Mouse (Mus musculus) limb, embryonic 14.5 days (tissue): ENCODE measurements around the gene Rgs2. TPM values are rescaled to one million over a fixed set of nuclear protein-coding genes. Genes with fewer than 3 reads are reported as not detected.

Experiments
- ATAC-seq: fragments of 200-750 bp; cut with Nextera tagmentation; 2 replicates; pipeline ENCODE4 v1.8.0; 2017; ENCODE audit warnings: low read depth, moderate number of reproducible peaks, moderate TSS enrichment; ENCODE audit not compliant: low FRiP score
- DNase-seq: peaks from one replicate; pipeline ENCODE4 v3.0.0-alpha.2; 2015; ENCODE audit warnings: low spot score
- H3K27ac ChIP-seq: fragments of 300-500 bp; sonication (generic); replicated peaks from 2 replicates; pipeline ENCODE4 v1.5.1; 2014; ENCODE audit warnings: low read depth, mild to moderate bottlenecking, low read length, moderate library complexity, mixed read lengths
- H3K27me3 ChIP-seq: fragments of 300-500 bp; sonication (generic); 2 replicates; pipeline ENCODE4 v1.6.1; 2014; ENCODE audit warnings: low read length, mixed read lengths; ENCODE audit not compliant: control insufficient read depth, insufficient read depth
- H3K36me3 ChIP-seq: fragments of 300-500 bp; sonication (generic); 2 replicates; pipeline ENCODE4 v1.6.1; 2014; ENCODE audit warnings: mild to moderate bottlenecking, low read length, moderate library complexity, mixed read lengths; ENCODE audit not compliant: control insufficient read depth, insufficient read depth
- H3K4me1 ChIP-seq: fragments of 300-500 bp; sonication (generic); 2 replicates; pipeline ENCODE4 v1.6.1; 2014; ENCODE audit warnings: antibody characterized with exemption, low read length, mixed read lengths; ENCODE audit not compliant: control insufficient read depth, insufficient read depth
- H3K4me2 ChIP-seq: fragments of 300-500 bp; sonication (generic); replicated peaks from 2 replicates; pipeline ENCODE4 v1.6.1; 2014; ENCODE audit warnings: low read depth, mild to moderate bottlenecking, low read length, moderate library complexity; ENCODE audit not compliant: severe bottlenecking
- H3K4me3 ChIP-seq: fragments of 300-500 bp; sonication (generic); replicated peaks from 2 replicates; pipeline ENCODE4 v1.5.1; 2014; ENCODE audit warnings: low read length
- H3K9ac ChIP-seq: fragments of 300-500 bp; sonication (generic); 2 replicates; pipeline ENCODE4 v1.6.1; 2014; ENCODE audit warnings: mild to moderate bottlenecking, low read depth, low read length, moderate library complexity; ENCODE audit not compliant: severe bottlenecking
- H3K9me3 ChIP-seq: fragments of 300-500 bp; sonication (generic); 2 replicates; pipeline ENCODE4 v1.6.1; 2016; ENCODE audit warnings: low read length; ENCODE audit not compliant: control insufficient read depth
- POLR2A ChIP-seq: fragments of 200-500 bp; IDR thresholded peaks from 2 replicates; pipeline ENCODE4 v1.8.0; 2012; ENCODE audit warnings: inconsistent platforms, mild to moderate bottlenecking, moderate library complexity, borderline replicate concordance; ENCODE audit not compliant: insufficient read depth, insufficient read length; ENCODE audit errors: extremely low read depth
- WGBS: fragments of 180-500 bp; shearing (Covaris S2); extraction: QIAGEN DNeasy Blood & Tissue Kit; methylation state at CpG from one replicate; pipeline ENCODE4 v1.1.7; 2014; 5-methylcytosine and 5-hydroxymethylcytosine counted together
- polyA plus RNA-seq, 2 experiments: library from polyadenylated mRNA; depleted of rRNA in 1 of 2; stranded (reverse) in 1 of 2; unstranded in 1 of 2; fragments of >200 nt; fragmentation: Nextera tagmentation in 1 of 2; extraction: Ambion mirVana in 1 of 2; gene quantifications; 2 replicates each; pipeline versions ENCODE4 v1.2.1 to v1.2.3; 2012 to 2014

Rgs2 gene
- polyA plus RNA-seq, 2 experiments: 24.3 to 48.2 TPM

DNA sequence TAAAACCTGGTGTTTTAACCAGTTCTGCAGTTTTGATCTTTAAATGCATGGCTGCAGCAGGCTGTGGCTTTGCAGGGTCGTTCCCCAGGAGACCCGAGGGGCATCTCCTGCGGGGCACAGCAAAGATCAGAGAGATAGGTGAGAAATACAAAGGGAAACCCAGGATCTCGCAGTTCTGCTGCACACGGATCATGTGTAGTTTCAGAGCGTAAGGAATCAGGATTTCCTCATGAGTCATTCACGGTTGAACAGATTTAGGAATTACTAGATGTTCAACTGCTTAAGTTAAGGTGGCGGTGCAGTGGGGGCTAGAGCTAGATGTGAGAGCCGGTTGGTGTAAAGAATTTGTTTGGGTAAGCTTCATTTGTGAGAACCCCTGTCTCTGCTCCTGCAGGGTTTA lies 780 bp upstream of the Rgs2 start:
- H3K27ac ChIP-seq: peak overlapping the region; percentile 39; the same call in 1 of the 2 replicates
- 2% methylated on average over 9 of the region's 9 CpGs for WGBS

DNA sequence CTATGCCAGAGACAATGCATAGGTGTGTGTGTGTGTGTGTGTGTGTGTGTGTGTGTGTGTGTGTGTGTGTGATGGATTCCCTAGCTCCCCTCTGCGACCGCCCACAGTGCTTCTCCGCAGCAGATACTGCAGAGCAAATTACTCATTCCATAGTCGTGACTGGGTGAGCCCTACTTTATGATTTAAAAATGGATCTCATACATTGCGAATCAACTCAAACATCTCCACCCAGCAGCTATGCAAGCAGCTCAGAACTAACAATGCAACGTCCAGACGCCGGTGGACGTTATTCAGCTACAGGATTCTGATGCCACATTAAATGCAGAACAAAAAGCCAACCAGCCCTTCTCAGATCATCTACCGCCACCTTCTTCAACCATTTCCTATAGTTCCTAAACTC lies 545 bp downstream of the Rgs2 start:
- H3K4me3 ChIP-seq: peak overlapping the region; percentile 53
- ATAC-seq (no peak), DNase-seq (no peak)
- no peaks in the 10 kb centered on the region for H3K27me3 ChIP-seq
- WGBS: 5% methylated on average over 10 of the region's 10 CpGs
- no peaks in the 10 kb centered on the region for H3K9me3 ChIP-seq
- H3K27ac ChIP-seq: no peak overlapping the region
- H3K4me2 ChIP-seq: peak overlapping the region; percentile 86
- peaks cover 9% of the 10 kb centered on the region; the same call in 1 of the 2 replicates for H3K4me1 ChIP-seq
- H3K9ac ChIP-seq: peak overlapping the region; percentile 57
- no peak for TF ChIP-seq POLR2A
- H3K36me3 ChIP-seq: no peaks in the 10 kb centered on the region

More for the DNA sequence above, 780 bp upstream of the Rgs2 start:
- TF ChIP-seq POLR2A: no peak
- Histone ChIP-seq H3K36me3 (no peaks in the 10 kb centered on the region), H3K9ac (peak overlapping the region; percentile 57), H3K27me3 (no peaks in the 10 kb centered on the region), H3K4me2 (peak overlapping the region; percentile 86), H3K4me3 (peak overlapping the region; percentile 53), H3K9me3 (no peaks in the 10 kb centered on the region), H3K4me1 (peaks cover 9% of the 10 kb centered on the region; the same call in 1 of the 2 replicates)
- ATAC-seq: no peak
- DNase-seq: no peak

DNA sequence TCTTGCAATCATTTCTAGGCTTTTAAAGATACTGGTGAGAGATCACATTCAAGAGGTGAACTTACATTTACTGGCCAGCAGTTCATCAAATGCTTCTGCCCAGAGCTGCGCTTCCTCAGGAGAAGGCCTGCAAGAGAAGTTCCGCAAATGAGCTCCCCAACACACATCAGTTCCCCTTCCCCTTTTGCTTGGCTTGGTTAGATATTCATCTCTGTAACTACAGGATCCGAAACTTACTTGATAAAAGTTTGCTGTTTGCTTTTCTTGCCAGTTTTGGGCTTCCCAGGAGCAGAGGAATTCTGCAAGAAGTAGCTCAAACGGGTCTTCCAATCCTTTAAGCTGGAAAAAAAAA lies 1.3 kb downstream of the Rgs2 start:
- Histone ChIP-seq H3K27me3 (no peaks in the 10 kb centered on the region), H3K4me2 (peak overlapping the region; percentile 86; the same call in 1 of the 2 replicates), H3K9me3 (no peaks in the 10 kb centered on the region), H3K36me3 (no peaks in the 10 kb centered on the region), H3K27ac (no peak overlapping the region), H3K4me1 (peaks cover 9% of the 10 kb centered on the region; the same call in 1 of the 2 replicates), H3K4me3 (peak overlapping the region; percentile 53), H3K9ac (peak overlapping the region; percentile 57)
- no peak for TF ChIP-seq POLR2A
- ATAC-seq (no peak), DNase-seq (no peak)
- WGBS: 75% methylated on average over 4 of the region's 4 CpGs

DNA sequence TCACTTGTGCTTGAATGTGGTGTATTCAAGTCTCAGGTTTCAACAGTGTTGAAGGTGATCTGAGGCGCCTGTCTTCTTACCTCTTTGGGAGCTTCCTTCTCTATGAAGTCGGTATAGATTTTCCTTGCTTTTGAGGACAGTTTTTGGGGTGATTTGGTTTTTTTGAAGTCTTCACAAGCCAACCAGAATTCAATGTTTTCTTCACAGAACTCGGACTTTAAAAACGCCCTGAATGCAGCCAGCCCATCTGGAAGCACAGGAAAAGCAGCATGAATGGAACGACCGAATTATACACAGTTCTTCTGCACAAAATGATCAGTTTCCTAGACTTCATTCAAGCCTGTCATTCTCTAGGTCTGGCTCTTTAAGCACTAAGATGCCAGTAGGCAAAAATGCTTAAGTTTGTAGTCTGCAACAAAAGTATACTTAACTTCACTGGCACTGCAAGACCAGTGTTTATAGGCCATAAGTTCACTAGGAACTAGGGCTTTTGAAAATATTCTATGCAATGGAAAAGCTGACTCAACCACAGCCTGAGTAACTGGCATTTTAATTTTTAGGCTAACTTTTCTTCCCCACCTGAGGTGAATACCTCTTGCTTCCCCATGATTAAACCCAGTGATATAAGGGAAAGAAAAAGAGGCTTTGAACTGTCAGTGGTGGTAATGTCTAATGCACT lies 1.8 kb downstream of the Rgs2 start:
- DNase-seq: no peak
- H3K4me3 ChIP-seq: peak overlapping the region; percentile 53
- no peaks in the 10 kb centered on the region for H3K36me3 ChIP-seq
- ATAC-seq: no peak
- no peaks in the 10 kb centered on the region for H3K9me3 ChIP-seq
- no peak overlapping the region; the same call in 1 of the 2 replicates for H3K9ac ChIP-seq
- peak overlapping the region; percentile 86; the same call in 1 of the 2 replicates for H3K4me2 ChIP-seq
- H3K4me1 ChIP-seq: peaks cover 9% of the 10 kb centered on the region; the same call in 1 of the 2 replicates
- WGBS: 85% methylated on average over 6 of the region's 6 CpGs
- H3K27ac ChIP-seq: no peak overlapping the region
- no peaks in the 10 kb centered on the region for H3K27me3 ChIP-seq
- TF ChIP-seq POLR2A: no peak

DNA sequence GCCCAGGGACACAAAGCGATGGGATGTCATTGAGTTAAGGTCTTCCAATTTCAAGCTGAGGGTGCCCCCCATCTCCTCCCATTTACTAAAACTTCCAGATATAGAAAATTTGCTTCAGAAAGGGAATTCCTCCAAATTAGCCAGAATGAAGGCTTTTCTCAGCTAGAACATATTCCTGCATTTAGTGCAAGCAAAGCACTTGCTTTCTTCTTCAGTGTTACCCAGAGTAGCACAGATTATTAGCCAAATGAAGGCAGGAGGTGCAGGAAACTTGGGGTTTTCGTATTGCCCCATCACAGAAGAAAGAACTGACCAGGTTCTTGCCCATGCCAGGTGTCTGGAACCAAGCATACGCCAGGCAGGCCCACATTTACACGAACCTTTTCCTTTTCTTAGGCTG lies 3.7 kb downstream of the Rgs2 start:
- no peak overlapping the region for H3K4me2 ChIP-seq
- no peak overlapping the region for H3K4me3 ChIP-seq
- no peak overlapping the region for H3K9ac ChIP-seq
- DNase-seq (no peak), ATAC-seq (no peak)
- no peaks in the 10 kb centered on the region for H3K27me3 ChIP-seq
- 88% methylated on average over 4 of the region's 4 CpGs for WGBS
- H3K27ac ChIP-seq: no peak overlapping the region
- TF ChIP-seq POLR2A: no peak
- H3K9me3 ChIP-seq: no peaks in the 10 kb centered on the region
- H3K4me1 ChIP-seq: peaks cover 7% of the 10 kb centered on the region; the same call in 1 of the 2 replicates
- no peaks in the 10 kb centered on the region for H3K36me3 ChIP-seq
